Mouse (Mus musculus) spleen, postnatal 4 days (tissue): Measurements from ENCODE around the gene Git2.

Experiments
- DNase-seq, 2 experiments: peaks; one replicate each; pipeline ENCODE4 v3.0.0; 2022; ENCODE audit warnings: low spot score in 2 of 2

The Git2 gene

DNA sequence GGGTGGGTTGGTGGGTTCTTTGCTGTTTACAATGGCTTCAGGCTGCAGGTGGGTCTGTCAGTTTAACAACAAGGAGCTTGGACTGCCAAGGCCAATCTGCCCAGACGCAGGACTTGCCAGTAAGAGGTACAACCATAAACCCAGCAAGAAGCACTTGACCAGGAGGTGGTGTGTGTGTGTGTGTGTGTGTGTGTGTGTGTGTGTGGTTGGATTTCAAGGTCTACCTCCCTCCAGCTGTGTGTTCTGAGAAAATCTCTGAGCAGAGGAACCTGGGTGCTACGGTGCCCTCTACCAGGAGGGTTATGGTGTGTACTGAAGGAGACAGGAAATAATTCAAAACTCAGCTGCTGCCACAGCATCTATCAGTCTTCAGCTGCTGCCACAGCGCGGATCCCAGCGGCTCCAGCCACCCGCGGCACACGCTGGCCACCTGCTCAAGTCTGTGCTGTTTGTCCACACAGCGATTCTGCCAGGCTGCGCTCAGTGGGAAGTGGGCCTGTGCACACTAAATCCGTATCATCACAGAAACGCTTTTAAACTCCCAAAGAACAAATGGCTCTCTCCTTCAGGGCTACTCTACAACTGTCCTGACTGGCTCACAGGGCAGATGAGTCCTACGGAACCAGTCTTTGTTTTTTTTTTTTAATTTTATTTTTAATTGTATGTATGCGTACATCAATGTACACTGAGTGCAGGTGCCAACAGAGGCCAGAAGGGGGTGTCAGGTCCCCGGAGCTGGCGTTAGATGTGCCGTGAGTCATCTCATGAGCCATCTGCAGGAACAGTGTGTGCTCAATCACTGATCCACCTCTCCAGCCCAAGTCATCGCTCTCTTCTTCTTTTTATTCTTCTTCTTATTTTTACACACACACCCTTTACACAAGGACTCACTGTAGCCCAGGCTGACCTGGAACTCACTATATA lies 10.2 kb downstream of the Git2 start:
- no peak for DNase-seq

DNA sequence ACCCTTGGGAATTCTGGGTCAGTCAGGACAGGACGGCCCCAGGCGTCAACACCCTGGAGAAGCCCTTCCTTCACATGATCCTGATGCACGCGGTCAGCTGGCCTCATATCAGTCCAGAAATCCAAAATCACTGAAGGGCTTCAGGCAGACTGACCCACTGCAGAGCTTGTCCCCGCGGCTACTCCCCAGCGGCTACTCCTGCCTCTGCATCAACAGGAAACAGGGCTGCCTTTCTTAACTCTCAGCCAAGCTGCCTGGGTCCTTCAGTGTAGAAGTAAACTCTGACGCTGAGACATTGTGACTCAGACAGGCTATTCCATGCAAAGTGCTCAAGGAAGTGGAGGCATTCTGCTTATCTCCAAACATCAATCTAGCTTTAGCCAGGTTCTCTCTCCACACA lies 13.3 kb downstream of the Git2 start:
- no peak for DNase-seq

DNA sequence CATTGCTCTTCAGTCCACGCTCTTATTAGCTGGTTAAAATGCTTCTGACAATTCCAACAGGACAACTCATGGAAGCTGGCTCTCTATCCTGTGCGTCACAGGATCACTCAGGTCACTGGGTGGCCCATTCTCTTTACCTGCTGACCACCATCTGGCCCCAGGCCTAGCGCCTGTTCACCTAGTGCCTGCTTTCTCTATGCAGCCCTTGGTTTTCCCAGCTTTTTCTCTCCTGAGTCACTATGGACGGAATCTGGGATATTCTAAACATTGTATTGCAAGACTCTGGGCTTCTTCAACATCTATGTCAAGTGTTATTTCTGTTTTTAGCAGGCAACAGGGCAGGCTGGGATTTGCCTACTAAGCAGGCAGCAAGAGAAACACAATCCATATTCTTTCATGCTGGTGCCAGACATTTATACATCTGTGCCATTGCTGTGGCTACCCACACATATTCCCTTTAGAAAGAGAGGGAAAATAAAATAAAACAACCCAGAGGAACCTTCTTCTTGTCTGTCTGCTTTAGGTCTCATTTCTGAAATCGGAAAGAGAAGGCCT lies 15.7 kb downstream of the Git2 start:
- DNase-seq, result no peak

DNA sequence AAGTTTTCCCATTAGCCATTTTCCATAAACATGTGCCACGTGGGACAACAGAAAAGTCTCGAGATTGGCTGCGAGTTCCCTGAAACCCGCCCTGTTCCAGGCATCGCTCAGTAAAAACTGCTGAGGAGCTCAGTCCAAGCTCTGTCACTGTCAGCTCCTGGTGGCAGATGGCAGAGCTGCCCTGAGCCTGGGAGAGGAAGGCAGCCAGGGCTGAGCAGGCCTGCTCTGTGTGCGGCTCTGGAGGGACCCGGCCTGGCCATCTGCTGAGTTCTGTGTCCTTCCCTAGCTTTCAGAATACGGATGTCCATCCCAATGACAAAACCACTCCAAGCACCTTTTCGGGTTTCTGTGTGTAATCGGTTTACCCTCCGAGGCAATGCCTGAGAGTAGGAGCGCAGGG lies 21.9 kb downstream of the Git2 start:
- no peak for DNase-seq

DNA sequence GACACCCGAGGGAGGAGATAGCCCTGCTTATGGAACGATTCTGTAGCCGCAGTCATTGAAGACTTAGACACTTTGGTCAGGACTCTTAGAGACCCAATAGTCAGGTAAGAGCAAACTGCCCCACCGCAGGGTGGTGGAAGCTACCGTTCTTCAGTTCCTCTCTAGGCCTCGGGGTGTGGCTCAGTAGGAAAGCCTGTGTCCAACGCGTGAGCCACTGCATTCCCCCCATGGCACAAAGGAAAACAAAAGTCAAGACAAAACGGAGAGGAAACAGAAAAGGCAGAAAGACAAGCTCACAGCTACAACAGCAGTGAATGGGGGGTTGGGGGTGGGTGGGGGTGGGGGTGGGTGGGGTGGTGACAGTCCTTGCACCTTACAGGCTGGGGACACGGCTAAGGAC lies 22.9 kb downstream of the Git2 start:
- DNase-seq, result no peak

DNA sequence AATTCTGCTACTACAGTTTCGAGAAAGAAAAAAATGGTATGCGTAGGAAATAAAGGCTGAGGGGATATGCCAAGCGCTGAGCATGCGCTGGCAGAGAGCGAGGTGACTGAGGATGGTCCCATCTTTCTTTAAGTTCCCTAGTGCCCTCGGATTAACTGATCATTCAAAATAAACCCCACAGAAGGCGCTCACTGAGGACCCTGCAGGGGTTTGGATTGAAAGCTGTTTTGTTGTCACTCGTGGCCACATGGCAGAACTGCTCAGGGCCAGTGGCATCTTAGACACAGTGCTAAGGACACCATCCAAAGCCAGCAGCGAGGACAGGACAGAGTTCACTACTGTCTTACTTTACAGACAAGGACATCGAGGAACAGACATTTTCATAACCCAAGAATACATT lies 25.0 kb downstream of the Git2 start:
- no peak for DNase-seq

DNA sequence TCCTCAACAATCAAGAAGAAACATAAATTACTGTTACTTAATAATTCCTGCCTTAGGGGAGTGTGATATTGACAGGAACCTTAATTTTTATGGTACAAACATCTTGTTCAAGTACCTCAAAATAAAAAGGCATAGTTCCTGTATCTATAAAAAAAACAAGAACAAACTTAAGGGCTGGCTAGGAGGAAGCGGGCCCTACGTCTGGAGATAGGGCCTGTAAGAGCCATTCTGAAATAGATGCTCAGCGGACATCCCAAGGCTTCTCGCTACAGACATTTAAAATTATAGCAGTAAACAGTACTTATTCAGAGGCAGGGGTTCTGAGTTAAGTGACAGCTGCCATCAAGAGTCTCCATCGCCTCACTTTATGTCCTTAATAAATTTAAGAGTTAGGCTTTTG lies 27.8 kb downstream of the Git2 start:
- no peak for DNase-seq

DNA sequence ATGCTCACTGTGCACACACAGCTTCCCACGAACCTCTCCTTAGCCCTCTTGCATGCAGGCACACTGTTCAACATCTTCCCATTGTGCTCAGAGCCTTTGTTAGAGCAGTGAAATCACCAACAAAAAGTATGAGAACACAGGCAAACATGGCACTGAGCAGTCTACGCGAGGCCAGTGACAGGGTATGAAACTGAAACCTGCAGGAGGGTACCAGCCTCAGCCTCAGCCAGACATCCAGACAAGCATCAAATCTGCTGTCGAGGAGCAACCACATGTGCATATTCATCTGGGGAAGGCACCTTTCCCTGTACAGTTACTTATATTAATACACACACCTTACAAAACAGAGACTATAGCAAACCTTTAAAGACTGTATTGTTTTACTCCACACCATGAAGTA lies 28.4 kb downstream of the Git2 start:
- no peak for DNase-seq

DNA sequence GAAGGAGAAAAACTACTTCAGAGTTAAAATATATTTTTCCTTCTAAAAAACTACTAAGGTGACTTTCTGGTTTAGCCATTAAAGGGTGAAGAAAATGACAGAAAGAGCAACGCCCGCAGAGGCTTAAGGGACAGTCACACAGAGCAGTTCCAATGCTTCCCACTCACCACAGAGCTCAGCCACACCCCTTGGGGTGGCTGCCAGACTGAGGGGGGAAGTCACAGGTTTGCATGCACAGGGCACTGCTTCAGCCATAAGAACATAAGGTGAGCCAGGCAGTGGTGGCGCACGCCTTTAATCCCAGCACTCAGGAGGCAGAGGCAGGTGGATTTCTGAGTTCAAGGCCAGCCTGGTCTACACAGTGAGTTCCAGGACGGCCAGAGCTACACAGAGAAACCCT lies 29.7 kb downstream of the Git2 start:
- no peak for DNase-seq

DNA sequence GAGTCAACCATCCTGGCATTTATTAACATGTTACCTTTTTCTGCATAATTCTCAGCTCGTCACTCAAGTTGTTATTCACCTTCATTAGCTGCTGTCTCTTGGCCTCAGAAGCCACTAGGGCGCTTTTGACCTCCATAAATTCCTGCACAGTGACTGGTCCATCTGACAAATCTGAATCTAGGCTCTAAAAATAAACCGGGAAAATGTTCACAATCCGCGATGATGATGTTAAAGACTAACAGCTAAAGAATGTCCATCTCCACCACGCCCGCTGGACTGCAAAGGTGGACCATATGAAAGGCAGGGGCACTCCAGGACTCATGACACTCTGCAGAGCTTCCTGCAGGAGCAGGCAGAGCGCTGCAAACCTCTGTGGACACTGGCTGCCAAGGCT lies 31.6 kb downstream of the Git2 start:
- no peak for DNase-seq

DNA sequence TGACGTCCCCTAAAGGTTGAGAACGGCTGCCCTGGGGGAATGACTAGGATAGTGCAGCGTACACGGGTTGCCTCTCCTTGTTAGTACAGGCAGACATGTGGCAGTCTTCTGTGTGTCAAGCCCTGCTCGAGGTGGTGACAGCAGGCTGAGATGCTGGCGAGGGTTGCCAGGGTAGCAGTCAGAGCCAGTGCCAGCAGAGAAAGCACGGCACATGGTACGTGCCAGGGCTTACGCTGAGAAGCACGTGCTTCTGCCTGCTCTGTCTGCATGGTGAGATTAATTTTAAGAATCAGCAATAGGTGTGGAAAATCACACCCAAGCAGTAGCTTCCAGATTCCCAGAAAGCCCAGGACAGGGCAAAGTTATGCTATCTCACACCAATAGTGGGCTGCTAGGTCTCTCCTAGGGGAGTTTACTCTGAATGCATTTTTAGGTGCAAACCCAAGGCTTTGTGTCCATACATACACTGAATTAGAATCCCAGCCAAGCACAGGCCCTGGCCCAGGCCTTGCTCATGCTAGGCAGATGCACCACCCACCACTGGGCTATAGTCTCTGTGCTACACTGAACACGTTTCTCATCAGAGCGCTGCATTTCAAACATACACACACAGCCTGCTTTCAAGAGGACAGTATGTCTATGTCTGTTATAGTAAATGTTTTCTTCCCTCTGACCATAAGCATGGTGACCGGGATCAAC lies 32.2 kb downstream of the Git2 start:
- no peak for DNase-seq

DNA sequence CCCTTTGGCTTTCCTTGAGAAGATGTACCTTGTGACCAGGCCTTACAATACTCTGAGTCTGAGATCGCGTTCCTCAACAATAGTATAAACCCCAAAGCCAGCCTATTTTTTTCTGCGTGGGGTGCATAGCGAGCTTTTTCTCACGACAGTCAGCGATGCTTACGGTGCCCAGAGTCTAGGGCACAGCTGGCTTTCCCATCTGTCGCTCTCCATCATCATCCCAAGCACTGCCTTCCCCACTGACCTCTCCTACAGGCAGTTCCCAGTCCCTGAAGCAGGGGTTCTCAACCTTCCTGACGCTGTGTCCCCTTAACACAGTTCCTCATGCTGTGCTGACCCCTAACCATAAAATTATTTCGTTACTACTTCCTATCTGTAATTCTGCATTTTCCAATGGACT lies 32.7 kb downstream of the Git2 start:
- no peak for DNase-seq

DNA sequence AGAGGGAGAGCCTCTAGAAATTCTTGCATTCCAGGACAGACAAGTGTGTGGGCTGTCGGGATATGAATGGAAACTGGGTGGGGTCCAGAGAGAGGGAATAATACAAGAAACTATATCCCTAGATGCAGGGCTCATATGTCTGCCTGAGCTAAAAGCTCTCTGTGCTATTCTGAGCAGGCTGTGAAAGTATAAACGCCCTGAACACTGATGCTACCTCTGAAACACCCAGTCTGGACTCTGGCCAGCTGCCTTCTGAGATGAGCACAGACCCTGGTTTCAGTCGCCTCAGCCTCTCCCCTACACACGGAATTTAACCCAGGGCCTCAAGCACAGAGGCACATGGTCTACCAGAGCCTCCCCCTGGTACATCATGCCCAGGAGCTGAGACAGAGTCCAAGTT lies 34.7 kb downstream of the Git2 start:
- DNase-seq, result no peak

DNA sequence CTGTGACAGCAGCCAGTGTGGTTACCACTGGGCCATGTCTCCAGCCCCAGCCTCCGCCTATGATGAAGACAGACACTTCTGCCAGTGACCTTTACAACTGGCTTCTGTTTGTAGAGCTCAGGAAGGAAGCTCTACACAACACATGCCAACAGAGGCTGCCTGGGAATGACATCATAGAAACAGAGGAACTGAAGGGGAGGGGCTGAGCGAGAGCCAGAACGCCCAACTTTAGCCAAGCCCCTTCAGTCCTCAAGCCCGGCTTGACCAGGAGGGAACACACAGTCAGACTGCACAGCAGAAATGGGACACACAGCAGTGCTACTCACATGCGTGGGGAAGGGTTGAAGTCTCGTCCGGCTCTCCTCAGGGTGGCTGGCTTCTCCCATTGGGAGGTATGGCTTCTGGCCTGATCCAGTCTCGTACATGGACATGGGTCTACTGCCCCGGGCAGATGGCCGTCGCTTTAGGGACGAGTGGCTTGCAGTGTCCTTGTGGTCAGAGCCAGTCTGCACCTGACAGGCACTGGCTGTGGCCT lies 36.5 kb downstream of the Git2 start:
- DNase-seq, result no peak

DNA sequence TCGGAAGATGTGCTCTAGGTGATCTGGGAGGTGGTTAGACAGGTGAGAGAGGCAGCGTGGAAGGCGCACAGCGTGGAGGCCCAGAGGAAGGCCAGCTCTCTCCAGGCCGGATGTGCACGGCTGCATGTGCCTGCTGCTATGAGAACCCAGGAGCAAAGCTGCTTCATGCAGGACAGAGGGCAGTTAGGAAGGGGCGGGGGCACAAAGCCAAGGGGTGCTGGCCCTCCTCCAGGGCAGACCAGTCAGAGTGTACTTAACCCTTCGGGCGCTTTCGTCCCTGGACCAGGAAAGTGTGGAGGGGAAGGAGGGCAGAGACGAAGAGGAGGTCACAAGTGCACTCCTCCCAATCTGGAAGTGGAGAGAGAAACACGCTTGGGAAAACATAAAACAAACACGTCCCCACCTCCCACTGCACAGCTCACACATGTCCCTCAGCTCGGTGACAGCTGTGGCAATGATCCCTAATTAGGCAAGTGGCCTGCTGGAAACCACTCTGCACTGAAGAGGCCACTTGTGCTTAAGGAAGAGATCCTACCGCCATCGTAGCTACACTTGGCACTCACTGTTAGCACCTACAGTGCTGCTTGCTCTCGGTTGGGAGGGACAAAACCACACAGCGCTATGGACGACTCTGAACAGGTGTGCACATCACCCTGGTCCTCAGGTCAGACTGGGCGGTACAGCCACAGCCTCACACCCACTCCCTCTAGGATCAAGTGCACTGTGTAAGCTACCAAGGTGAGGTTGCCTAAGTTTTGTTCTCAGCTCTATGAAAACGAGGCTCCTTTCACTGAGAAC lies 38.0 kb downstream of the Git2 start:
- no peak for DNase-seq

DNA sequence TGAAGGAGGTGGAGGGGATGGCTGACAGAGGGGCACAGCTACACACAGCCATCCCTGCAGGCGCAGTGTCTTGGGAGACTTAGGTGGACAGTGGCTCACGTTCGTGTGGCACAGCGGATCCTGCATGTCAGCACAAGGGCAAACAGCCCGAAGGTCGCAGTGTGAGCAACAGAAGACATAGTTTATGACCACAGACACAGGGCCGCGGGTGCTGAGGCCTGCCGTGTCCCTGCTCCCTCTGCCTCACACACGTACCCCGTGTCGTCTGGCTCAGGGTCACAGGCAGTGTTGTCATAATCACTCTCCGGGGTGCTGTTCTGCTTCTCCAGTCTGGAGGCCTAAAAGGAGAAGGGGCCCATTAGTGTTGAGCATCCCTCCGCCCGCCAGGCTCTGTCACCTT lies 41.7 kb downstream of the Git2 start:
- no peak for DNase-seq

DNA sequence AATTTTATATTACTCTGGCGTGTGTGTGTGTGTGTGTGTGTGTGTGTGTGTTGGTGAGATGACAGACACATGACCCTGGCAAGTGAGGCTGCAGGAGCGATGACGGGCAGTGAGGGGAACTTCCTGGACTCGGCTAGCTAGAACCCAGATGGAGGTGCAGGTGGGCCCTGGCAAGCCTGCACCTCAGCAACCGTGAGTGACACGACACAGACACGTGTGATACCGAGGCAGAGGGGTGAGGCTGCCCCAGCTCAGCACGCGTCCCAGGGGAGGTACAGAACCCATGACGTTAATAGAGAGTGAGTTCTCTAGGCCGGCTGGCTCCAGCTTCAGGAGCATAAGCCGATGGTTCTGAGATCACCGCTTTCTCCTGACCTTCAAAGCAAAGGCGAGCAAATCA lies 43.3 kb downstream of the Git2 start:
- DNase-seq, result no peak

DNA sequence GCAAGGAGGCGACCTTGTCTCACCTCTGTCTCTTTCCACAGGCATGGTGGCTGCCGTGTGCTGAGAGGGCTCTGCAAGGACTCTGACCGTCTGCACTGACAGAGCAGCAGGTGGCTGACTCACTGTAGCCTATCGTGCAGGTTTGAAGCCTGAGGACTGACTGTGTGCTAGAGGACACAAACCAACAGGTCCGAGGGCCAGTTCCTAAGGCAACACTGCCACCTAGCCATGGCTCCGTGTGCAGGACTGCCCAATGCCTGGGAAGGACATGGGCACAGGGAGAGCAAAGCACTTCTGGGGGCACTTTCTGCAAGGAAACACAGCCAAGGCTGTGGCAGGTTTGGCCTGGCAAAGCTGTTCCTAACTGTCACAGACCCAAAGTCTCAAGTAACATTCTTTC lies 43.8 kb downstream of the Git2 start:
- DNase-seq, result no peak

DNA sequence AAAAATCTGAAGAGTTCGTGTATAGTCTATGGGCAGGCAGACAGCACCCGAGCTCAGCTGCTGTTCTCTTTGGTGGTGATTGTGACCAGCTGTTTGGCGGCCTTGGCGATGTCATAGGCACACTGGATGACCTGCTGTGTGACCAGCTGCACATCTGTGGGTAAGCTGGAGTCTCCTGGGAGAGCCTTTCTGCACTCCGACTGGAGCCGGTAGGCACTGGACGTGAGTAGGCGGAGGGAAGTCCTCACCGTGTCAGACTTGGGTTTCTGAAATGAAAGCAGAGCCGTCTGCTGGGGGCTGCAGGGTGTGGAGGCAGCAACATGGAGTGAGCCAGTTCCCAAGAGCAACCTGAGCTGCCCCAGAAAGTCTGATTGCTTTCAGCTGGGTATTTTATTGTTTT lies 45.2 kb downstream of the Git2 start:
- DNase-seq, result no peak

DNA sequence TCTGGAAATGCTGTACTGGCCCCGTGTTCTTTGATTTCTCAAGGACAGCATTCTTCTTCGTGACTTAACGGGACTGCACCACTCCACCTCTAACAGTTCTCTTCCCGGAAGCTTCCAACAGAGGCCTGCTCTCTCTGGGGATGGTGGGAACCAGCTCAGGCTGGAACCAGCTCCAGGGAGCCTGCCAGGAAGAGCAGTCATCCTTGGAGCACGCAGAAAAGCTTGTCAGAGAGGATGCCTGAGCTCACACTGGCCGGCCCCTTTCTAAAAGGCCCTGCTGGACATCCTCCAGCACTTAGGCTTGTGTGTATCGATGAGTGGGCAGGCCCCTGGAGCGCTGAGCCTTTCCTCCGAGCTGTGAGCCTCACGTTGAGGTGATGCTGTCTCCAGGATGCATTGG lies 47.2 kb downstream of the Git2 start:
- DNase-seq, result no peak

DNA sequence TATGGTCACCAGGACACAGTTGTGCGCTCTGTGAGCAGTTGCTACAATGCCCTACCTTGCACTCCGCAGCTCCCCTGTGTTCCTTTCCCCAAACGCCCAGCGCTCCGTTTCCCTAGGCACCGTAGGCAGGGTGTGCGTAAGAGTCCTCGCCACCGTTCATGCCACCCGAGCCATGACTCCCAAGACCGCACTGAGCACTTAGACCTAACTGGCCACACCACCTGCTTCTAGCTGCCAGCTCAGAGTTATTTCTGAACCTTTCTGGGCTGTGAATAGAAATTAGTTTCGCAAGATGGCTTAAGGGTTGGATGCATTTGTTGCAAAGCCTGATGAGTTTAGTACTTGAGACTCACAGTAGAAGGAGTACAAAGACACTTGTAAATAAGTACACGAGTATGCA lies 52.5 kb downstream of the Git2 start:
- no peak for DNase-seq

DNA sequence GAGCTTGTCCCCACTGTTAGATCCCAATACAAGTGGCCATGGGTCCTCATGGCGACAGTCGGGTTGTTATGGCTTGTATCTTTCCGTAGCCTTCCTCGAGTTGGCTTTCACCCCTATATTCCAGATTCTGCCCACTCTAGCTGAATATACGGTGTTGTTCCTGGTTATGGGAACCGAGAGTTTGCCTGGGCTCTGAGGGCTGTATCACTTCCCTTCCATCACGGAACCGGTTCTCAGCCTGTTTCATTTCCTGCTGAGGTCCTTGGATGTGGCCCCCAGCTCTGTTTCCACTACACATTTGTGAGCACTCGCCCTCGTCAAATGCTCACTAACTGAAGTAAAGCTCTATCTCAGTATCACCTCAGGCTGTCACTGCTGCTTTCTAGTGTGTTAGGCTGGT lies 53.3 kb downstream of the Git2 start:
- DNase-seq, result no peak
